Mouse (Mus musculus): ENCODE results near the gene Mpc2.

Gene Mpc2

DNA sequence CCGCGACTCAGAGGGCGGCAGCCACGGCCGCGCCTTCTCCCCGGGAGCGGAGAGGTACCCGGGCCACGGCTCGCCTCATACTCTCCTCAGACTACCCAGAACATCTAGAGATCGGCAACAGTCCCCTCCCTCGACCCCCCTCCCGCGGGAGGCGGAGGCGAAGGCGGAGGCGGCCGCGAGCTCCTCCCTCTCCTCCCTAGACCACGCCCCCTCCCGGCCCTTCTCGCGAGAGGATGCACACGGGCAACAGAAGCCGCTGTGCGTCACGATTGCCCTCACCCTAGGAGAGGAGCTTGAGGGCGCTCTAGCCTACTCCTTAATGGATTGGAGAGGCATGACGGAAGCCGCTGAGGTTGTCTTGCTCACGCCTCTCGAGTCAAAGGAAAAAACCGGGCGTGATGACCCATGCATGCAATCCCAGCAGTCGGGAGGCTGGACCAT, at the start of gene Mpc2, which contains the start of gene Dcaf6:
Mpc2 (plus strand) TSS at position 278 of the 441 bp plus-strand sequence.
Dcaf6 (minus strand) TSS at position 116 of the 441 bp plus-strand sequence.
- DNase-seq (ENCODE audit: extremely low read depth, low read depth) = peak; percentile 90

GRCm38 (mm10) chr1:165421357-165421915, 39.0 kb upstream of the Mpc2 start:
- DNase-seq (ENCODE audit: extremely low read depth, low read depth) = no peak

DNA sequence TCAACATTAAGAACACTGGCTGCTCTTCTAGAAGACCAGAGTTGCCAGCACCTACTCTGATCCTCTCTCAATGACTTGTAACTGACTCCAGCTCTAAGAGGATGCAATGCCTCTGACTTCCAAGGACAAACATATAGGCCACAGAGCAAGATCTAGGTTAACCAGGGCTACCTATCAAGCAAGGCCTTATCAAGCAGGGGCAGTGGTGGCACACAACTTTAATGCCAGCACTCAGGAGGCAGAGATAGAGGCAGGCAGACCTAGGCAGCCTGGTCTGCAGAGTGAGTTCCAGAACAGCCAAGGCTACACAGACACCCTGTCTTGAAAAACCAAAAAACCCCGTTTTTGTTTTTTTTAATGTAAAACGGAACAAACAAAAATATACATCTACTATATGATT, 34.2 kb upstream of the Mpc2 start:
- DNase-seq (ENCODE audit: extremely low read depth, low read depth) = no peak

GRCm38 (mm10) chr1:165432883-165433282, 27.6 kb upstream of the Mpc2 start:
- DNase-seq (ENCODE audit: extremely low read depth, low read depth) = no peak

- peak; percentile 51 for DNase-seq (ENCODE audit: extremely low read depth, low read depth)
Observed at GRCm38 (mm10) chr1:165438289-165439021, 22.0 kb upstream of the Mpc2 start.

DNA sequence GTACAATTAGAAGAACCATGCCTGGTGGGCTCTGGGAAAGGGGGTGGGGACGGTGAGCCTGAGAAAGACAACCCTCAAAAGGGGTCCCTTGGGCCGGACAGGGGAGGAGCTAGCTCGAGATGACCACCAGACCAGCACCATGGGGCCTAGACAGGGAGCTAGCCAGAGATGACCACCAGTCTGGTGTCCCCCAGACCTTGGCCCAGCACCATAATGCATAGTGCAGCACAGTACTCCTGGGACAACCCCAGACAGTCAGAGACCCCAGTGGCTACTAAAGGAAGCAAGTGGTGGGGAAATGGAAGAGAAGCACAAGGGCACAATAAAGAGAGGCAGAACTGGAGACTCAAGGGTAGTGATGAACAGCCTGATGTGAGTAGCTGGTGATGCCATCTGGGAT, 19.6 kb upstream of the Mpc2 start:
- no peak for DNase-seq (ENCODE audit: extremely low read depth, low read depth)

- no peak for DNase-seq (ENCODE audit: extremely low read depth, low read depth)
Observed at GRCm38 (mm10) chr1:165441201-165441600, 19.2 kb upstream of the Mpc2 start.

GRCm38 (mm10) chr1:165441719-165442118, 18.7 kb upstream of the Mpc2 start:
- no peak for DNase-seq (ENCODE audit: extremely low read depth, low read depth)

DNA sequence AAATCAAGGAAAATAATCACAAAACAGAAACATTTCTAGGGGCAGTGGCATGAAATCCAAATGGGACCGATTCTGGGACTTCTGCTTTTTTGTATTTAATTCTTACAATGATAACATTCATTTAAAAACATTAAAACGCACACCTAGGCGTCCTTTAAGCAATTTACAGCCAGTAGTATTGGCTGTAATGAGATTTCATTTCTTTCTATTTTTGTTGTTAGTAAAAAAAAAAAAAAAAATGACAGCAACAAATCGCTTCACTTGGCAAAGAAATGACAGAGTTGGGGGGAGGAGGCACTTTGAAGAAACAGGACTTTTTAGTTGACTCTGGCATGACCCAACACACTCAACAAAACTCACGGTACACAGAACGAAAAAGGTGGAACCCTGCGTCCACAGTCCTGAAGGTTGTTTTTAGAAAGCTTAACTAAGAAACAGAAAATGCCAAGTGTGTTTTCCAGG, 1.4 kb upstream of the Mpc2 start:
- no peak for DNase-seq (ENCODE audit: extremely low read depth, low read depth)

DNA sequence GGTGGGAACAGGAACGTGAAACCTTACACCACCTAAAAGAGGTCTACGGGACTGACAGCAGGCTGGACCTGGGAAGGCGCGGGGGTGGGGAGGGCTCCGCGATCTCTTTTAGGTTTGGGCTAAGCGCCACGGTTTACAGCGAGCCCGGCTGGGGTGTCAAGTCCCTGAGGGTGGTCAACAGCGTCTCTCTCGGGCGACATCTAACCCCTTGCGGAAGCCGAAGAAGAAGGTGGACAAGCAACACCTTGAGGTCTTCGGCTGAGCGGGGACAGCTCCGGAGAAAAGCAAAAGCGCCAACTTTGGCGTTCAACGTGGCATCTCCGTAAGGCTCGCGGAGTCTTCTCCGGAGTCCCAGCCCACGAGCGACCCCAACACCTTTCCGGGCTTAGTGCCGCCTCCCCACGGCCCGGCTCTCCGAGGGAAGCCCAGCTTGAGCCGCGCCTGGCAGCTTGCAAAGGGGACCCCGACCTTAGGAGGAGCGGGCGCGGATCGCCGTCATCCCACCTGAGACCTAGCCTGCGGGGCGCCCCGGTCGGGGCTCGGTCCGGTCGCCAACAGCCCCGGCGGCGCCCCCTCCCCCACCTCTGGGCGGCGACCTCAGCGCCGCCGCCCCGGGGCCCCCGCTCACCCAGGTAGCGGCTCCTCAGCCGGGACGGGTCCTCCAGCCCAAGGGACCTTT, 795 bp upstream of the Mpc2 start:
- DNase-seq (ENCODE audit: extremely low read depth, low read depth) = no peak

DNA sequence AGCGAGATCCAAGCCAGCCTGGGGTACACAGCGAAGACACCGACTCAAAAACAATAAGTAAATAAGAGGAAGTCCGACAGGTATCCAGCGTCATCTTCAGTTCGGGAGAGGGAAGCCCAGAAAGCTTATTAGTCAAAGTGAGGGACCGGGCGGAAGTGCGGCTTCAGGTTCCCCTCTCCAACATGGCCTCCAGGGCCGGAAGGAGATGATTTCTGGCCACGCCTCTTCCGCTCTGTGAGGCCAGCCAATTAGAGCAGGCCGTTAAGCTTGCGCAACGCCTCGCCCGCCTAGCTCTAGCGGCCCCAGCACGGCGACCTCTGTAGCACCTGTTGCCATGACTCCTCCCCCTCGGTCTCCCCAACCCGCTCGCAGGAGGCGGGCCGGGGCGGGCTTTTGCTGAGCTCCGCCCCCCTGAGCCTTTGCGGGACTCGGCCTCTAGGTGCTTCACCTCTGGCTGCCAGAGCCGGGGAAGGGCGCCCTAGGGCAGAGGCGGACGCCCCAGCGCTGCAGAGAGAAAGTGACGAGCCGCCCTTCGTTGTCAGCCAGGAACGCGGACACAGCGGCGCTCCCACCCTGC, 452 bp downstream of the Mpc2 start:
- peak; percentile 97 for DNase-seq (ENCODE audit: extremely low read depth, low read depth)

DNA sequence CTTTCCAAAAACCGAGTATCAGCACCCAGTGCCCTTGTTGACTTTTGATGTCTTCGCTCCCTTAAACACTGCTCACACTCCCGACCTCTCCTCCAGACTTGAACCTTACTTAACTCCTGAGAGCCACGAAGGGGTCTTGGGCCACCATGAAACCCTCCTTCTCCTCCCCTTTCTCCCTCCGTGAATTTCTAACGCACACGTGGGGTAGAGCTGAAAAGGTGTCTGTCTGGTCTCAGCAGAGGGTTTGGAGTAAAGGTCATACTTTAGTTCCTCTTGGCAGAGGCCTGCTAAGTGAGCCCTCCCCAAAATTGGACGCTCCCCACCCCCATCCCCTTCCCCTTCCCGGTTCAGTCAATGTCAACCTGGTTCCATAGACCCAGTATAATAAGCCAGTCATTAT, 1.2 kb downstream of the Mpc2 start:
- DNase-seq (ENCODE audit: extremely low read depth, low read depth) = no peak

DNA sequence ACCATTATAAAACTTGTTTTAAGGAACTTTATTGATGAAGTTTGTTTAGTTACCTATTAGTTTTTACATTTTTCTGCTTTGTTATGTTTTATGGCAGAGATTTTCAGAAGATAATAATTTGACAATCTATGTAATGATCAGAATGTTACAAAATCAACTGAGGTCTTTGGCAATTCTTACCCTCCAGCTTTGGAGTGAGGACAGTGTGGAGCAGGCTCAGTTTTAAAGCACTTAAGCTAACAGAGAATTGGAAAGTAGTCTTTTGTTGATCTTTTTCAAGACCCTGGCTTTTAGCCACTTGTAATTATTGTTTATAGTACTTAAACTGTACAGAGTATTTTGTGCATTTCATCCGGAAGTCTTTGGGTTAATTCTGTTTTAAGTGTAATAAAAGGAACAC, 2.4 kb downstream of the Mpc2 start:
- DNase-seq (ENCODE audit: extremely low read depth, low read depth) = no peak

DNA sequence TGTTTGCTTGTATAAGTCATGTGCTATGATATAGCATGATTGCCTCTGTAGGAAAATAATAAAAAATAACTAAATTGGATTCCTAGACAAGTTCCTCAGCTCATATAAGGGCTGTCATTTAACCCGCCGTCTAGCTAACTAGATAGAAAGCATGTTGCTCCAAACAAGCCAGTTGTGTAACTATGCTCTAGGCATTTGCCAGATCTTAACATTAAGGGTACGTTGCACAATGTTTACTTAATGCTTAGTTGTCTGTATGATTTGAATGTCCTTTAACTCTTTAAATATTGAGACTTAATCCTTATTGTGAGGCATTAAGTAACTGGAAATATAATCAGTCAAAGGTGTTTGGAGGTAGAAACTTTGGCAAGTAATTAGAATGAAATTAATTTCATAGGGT, 4.1 kb downstream of the Mpc2 start:
- no peak for DNase-seq (ENCODE audit: extremely low read depth, low read depth)

DNA sequence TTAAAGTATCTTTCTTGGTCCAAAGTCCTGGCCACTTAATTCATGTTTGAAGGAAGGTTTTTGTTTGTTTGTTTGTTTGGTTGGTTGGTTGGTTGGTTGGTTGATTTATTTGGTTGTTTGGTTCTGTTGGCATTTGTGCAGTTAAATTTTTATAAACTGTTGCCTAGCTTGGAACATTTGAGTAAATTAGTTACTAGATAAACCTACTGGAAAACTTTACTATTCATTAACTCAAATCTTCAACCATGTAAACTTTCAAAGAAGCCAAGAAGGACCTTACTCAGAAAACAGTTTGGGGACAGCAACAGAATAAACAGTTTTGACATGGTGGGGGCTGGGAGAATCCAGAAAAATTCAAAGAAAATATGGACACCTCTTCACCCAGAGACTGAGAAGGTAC, 8.5 kb downstream of the Mpc2 start:
- no peak for DNase-seq (ENCODE audit: extremely low read depth, low read depth)

DNA sequence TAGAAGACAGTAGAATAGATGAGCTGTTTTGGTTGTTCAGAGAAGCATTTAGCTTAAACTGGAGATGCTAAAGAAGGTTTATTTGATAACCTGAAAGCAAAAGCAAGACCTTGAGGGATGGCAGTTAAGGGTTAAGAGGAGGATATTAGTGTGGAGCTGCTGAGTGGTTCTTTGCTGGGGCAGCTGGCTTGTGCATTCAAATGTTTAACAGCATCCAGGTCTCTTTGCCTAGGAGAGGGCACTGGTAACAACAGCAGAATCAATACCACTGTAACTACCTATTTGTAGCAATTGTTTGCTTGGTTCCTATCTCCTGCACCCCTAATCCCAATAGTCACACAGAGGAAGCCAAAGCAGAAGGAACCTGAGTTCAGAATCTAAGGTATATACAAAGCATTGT, 9.3 kb downstream of the Mpc2 start:
- DNase-seq (ENCODE audit: extremely low read depth, low read depth) = no peak

DNA sequence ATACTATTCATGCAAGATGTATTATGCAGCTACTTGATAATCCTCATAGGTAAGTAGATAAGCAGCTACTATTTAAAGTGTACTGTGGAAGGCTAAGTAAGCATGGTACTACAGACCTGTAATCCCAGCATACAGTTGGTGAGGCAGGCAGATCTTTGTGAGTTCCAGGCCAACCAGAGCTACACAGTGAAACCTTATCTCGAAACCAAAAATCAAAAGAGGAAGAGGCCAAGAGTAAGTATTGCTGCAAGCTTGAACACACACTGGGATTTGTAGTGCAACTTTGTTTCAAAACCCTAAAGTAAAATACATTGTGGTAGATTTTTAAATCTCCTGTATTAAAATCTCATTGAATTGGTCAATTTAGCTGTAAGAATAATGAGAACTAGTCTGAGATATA, 11.1 kb downstream of the Mpc2 start:
- DNase-seq (ENCODE audit: extremely low read depth, low read depth) = no peak

GRCm38 (mm10) chr1:165484688-165485233, 24.3 kb downstream of the Mpc2 start, which contains the start of gene Adcy10:
Adcy10 (plus strand) TSS chr1:165485183.
- no peak for DNase-seq (ENCODE audit: extremely low read depth, low read depth)

- no peak for DNase-seq (ENCODE audit: extremely low read depth, low read depth)
Observed at GRCm38 (mm10) chr1:165486108-165486507, 25.7 kb downstream of the Mpc2 start.

DNA sequence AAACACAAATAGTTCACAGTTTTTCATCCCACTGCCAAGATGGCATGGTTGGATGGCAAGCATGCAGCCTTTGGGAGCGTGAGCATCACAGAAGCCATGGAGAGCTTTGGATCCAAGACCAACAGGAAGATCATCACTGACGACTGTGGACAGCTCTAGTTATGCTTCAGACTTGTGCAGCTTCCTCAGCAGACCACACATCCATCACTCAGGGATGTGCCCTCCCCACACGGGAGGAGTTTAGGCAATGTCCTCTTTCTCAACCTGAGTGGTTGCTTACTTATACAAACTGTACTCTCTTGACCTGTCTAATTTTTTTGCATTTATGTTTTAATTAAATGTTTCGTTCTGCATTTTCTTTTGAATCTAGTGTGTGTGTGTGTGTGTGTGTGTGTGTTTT, 28.8 kb downstream of the Mpc2 start:
- no peak for DNase-seq (ENCODE audit: extremely low read depth, low read depth)

GRCm38 (mm10) chr1:165498856-165499255, 38.4 kb downstream of the Mpc2 start:
- no peak for DNase-seq (ENCODE audit: extremely low read depth, low read depth)
